Mouse (Mus musculus): Measurements from ENCODE around the gene Slc35b1.

Slc35b1 gene

GRCm38 (mm10) chr11:95384319-95384972 lies at the start of gene Slc35b1:
TSS of gene Slc35b1 (plus strand) at chr11:95384692.
- peak; percentile 97 for DNase-seq

DNA sequence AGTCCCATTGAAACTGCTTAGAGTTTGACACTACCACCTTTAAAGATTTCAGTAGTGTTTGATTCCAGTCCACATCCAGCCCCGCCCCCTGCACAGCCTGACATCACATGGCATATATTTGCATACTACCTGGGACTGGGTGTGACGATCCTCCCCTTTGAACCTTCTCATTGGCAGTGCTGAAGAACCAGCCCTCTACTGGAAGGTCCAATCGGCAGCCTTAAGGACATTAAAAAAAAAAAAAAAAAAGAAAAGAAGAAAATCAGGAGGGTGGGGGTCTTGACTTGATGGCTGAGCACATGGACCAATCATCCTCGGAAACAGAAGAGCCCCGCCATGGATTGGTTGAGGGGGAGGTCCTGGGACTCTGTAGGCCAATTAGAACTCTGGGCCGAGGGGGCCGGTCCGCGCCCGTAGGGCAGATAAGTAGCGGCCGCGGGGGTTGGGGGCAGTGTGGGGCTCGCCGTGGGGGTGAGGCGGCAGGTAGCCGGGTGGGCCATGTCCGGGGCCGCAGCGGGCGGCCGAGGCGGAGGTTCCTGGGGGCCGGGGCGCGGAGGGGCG lies 47.8 kb upstream of the Slc35b1 start, which contains the start of gene Fam117a:
Gene Fam117a (plus strand): TSS at position 451 of the 561 bp plus-strand sequence.
- peak; percentile 93 for DNase-seq

- peak; percentile 72 for DNase-seq
Measured at GRCm38 (mm10) chr11:95337129-95337813, 47.2 kb upstream of the Slc35b1 start.

- DNase-seq, result no peak
Measured at GRCm38 (mm10) chr11:95337846-95338342, 46.6 kb upstream of the Slc35b1 start.

GRCm38 (mm10) chr11:95339471-95340021 lies 44.9 kb upstream of the Slc35b1 start:
- DNase-seq, result no peak

DNA sequence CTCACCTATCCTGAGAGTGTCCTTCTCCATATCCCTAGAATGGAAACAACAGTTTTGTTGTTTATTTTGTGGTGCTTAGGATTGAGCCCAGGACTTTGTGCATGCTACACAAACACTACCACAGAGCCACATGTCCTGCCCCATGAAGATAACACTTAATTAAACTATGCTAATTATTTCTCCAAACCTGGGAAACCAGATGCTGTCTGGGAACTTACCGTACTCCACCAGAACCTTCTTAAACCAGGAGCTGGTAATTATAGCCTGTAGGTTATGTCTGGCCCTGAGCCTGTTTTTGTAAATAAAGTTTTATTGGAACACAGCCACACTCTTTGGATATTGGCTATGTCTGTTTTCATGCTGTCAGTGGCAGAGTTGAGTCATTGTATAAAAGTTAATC lies 44.2 kb upstream of the Slc35b1 start:
- no peak for DNase-seq

GRCm38 (mm10) chr11:95340664-95341063 lies 43.8 kb upstream of the Slc35b1 start:
- no peak for DNase-seq

DNA sequence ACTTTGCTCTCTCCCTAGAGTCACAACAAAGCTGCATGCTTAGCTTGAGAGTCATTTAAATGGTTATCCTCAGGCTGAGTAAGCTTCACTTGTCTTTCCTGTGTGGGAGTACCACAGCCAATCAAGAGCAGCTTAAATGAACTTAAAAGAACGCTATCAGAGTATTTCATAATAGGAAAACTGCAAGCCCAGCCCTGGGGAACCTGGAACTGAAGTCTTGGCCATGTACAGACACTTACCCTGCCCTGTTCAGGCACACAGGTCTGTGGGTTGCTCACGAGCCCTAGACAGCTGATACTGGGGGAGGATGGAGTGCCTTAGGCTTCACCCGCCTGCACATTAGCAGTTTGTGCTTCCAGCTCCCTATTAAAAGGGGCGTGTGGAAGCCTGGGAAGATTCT lies 41.3 kb upstream of the Slc35b1 start:
- DNase-seq, result no peak

DNA sequence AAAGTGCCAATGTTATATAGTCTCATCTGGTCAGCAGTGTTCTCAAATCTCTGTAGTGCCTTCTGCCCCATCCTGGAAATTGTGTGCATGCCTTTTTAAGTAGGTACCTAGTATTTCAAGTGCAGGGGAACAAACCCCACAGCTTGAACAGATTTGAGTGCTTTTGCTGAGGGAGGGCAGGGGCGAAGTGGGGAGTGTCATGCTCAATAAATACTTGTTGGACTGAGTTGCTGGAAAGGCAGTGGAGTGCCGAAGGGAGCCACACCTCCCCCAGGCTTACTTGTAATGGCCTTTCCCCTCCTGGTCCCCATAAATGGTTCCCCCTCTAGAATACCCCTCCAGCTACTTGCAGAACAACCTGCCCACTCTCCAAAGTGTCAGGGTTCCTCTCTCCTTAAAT lies 40.3 kb upstream of the Slc35b1 start:
- no peak for DNase-seq

- DNase-seq, result peak; percentile 80
Measured at GRCm38 (mm10) chr11:95350289-95350688, 34.2 kb upstream of the Slc35b1 start.

DNA sequence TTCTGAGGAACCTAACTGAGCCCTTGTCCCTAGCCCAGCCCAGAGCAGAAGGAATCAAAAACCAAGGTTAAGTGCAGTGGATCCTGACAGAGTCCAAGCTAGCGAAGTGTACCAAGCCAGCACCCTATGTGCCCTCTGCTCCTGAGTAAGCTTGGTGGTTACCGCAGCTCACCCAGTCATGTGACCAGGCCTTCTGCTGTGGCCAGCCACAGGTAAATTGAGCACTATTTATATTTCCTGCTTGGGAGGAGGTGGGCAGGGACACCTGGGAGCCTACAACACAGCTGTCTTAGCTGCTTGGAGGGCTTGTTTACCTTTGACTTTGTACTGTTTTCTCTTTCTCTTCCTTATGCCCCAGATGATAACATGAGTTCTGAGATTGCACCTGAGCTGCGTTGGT lies 33.5 kb upstream of the Slc35b1 start:
- peak; percentile 56 for DNase-seq

DNA sequence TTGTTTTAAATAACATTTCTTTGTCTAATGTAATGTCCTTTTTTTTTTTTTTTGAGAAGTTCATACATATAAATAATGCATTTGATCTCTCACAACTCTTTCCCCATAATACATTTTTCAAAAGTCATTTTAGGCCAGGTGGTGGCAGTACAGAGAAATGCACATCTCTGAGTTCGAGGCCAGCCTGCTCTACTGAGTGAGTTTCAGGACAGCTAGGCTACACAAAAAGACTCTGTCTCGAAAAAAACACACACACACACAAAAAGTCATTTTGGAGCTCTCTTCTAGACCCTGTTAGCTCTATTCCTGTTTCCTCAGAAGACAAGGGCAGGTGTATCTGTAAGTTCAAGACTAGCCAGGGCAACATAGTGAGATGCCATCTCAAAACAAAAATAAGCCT lies 31.8 kb upstream of the Slc35b1 start:
- no peak for DNase-seq

DNA sequence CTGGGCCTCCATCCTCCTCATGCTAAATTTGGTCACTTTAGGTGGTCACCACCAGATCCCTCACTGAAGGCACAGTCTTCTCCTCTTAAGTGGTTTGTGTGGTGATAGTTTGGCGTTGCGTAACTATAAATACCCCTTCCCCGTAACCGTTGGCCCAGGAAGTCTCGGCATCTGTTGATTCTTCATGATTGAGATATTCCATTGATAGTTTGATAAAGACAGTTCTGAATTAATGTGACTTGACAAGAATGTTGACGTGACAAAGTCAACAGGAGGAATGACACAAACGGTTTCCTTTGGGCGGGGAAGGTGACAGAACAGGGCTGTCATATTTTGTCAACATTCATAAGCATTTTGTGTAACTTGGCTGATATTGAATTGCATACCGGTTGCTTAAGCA lies 31.3 kb upstream of the Slc35b1 start:
- no peak for DNase-seq

GRCm38 (mm10) chr11:95354228-95354944 lies 30.1 kb upstream of the Slc35b1 start:
- DNase-seq, result no peak

GRCm38 (mm10) chr11:95354945-95355660 lies 29.4 kb upstream of the Slc35b1 start:
- no peak for DNase-seq

DNA sequence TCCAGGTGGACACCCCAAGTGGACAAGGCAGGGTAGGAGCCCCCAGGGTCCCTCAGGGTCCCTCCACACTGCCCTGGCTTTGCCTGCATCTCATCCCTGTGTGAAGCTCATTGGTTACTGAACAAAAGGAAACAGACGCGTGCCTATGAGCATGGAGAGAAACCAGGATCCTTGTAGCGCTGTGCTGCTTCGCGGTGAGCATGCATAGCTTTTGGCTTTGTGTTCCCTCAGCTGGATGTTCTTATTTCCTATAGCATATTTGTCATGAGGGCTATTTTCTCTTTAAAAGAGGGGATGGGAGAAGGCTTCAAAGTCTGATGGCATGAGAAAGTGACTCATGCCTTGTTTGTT lies 28.9 kb upstream of the Slc35b1 start:
- DNase-seq, result no peak

DNA sequence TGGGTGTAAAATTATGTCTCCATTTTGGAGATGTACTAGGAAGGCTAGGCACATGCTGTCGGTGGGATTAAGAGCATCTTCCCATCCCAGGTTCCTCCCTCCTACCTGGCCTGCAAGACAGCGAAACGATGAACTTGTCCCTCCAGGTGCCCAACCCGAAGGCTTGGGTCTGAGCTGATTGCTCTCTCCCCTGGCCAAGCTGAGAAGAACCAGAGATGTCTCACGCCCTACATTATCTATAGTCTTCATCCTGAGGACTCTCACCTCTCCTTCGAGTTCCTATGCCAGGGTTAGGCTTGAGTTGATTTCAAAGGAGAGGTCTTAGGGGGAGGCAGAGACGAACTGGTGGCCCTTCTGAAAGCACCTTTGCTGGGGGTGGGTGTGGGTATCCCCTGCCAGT lies 28.5 kb upstream of the Slc35b1 start:
- no peak for DNase-seq

GRCm38 (mm10) chr11:95356469-95357273 lies 27.8 kb upstream of the Slc35b1 start:
- DNase-seq, result peak; percentile 43

DNA sequence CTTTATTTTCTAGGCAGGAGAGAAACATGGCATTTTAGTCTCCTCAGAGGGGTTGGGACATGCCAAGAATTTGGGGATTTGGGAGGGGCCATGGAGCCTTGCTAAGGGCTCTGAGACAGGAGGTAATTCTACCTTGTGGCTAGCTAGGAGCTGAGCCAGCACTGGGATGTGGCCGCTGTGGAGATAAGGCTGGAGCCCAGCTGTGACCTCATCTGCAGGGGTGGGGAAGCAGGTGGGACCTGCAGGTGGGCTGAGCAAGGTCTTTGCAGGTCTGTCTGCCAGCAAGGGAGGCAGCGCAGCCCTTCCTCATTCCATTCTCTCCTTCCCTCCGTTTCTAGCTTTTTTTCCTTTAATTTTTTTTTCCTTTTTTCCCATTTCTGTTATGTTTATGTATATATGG lies 26.2 kb upstream of the Slc35b1 start:
- no peak for DNase-seq

DNA sequence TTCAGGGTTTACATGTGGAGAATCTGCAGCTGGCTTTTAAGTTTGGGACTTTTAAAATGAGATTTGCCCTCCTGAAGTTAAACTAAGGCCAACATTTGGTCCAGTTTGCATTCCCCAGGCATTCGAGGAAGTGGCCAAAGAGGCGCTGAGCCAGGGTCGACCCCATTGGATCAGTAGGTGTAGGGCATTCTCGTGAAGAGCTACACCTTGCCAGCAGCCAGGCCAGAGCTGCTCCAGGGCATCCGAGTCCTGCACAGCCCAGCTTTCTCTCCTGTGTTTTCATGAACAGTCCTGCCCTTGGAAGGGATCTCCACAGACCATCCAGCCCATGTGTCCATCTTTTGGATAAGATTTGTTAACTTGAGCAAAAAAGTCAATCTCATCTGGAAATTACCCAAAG lies 20.1 kb upstream of the Slc35b1 start:
- no peak for DNase-seq

DNA sequence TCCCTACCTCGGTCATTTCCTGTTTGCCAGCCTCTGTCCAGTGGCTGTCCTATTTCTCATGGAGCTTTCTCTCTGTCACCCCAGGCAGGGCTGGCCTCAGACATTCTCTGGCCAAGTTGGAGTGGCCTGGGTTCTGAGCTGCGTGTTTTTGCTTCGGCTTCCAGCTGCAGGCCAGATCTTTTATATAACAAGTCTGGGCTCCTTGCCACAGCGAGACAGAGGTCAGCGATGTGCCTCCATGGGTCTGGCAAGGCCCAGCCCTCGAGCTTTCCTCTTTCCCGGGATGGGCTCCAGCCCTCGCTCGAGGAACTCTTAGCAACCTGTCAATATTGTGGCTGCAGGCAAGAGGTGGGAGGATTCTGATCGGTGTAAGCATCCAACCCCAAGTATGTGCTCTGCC lies 18.9 kb upstream of the Slc35b1 start:
- peak; percentile 90 for DNase-seq

All from kidney, postnatal 14 days (tissue).